Mouse (Mus musculus): ENCODE measurements around the gene S1pr5.
"Not testable (repeated sequence)": the region's sequence is repeated elsewhere in the genome, so short reads cannot be mapped to it uniquely, and the experiment has no call there.

DNA sequence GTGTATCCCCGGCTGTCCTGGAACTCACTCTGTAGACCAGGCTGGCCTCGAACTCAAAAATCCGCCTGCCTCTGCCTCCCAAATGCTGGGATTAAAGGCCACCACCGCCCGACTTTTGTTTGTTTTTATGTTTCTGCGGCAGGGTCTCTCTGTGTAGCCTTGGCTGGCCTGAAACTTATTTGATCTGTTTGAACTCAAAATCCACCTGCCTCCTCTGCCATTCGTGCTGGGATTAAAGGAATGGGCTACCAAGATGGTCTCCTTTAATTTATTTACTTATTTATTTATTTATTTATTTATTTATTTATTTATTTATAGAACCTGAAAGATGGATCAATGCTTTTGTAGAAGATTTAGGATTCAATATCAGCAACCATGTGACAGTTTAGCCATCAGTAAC is 43.6 kb upstream of the S1pr5 start:
- TF ChIP-seq CTCF, POLR2A (IDR thresholded peaks at IDR 0.05; ENCODE audit: insufficient read depth, low read depth, low read length): not testable (repeated sequence)
